Mouse (Mus musculus): ENCODE data around the gene Tiprl.

The Tiprl gene

DNA sequence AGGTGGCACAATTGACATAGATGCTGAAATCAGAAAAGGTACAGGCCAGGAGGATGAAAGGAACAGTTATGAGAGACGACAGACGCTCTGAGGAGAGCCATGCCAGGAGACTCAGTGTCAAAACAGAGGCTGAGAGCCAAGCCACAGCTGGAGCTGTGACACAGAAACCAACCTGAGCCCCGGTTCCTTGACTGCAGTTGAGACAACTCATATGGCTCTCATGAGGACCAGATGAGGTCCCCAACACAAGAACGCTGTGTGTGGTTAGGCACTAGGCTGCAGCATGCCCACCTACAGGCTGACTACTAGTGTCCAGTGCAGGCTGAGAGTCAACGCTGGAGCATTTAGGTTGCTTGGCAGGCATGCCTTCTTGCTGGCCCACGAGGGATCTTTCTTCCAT lies 58.7 kb downstream of the Tiprl start:
- DNase-seq (ENCODE audit: low read depth, low spot score): no peak

DNA sequence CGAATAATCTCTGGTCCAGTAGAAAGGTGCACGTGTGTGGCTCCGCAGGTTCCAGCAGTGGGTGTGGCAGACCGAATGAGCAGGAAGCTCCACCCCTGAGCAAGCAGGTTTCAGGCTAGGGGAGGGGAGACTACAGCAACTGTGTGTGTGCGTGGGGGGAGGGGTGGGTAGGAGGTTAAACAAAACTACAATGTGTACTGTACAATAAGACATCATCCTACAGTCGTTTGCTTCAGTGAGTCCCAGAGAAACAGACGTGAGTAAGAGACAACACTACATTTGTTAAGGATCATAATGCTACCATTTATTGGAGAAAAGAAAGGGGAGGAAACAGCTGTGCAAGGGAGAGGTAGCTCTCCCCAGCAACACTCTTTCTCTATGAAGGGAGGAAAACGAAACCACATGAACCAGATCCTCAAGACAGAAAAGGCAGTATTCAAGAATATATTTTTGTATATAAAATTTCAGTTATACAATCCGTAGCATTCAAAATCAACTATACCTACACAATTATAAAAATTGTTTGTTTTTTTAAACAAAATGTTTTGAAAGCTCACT lies 62.7 kb downstream of the Tiprl start:
- no peak for DNase-seq (ENCODE audit: low read depth, low spot score)

DNA sequence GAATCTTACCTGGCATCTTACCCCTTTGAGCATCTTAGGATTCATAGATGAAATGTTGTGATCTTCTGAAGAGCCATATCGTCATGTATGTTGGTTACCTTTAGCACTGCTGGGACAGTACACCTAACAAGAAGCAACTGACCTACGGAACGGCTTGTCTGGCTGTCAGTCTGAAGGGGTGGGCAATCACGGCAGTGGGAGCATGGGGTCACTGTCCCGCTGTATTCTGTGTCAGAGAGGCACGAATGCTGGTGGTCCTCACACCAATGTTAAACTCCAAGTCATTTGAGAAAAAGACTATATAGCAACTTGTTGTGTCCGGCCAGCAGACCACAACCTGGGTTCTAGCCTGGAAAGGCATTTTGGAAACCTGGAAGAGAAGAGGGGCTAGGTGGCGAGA lies 65.5 kb downstream of the Tiprl start:
- no peak for DNase-seq (ENCODE audit: low read depth, low spot score)

DNA sequence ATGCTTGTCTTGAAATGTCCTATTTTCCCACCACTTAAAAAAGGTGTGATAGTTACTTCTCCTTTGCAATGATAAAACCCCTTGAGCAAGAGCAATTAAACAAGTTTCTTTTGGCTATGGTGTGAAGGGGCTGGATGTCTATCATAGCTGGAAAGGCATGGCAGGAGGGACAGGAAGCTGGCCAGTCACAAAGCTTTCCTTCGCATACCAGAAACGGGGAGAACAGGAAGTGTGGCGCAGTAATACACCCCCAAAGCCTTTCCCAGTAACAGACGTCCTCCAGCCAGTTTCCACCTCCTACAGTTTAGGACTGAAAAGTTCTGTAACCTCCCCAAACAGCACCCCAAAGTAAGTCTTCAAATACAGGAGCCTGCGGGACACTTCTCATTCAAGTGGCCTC lies 66.6 kb downstream of the Tiprl start:
- no peak for DNase-seq (ENCODE audit: low read depth, low spot score)

DNA sequence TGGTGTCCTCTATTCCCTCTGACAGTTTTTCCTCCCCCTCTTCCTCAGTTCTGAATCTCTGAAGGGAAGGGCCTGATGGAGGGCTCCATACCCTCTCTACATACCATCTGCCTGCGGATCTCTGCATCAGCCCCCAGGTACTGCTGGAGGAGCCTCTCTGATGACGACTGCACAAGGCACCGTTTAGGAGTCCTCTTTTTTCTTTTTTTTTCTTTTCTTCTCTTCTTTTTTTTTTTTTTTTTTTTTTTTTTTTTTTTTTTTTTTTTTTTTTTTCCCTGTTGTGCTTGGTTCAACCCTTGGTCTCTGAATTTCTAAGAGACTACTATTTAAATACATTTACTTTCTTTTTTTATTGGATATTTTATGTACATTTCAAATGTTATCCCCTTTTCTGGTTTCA lies 67.3 kb downstream of the Tiprl start:
- DNase-seq (ENCODE audit: low read depth, low spot score): no peak

DNA sequence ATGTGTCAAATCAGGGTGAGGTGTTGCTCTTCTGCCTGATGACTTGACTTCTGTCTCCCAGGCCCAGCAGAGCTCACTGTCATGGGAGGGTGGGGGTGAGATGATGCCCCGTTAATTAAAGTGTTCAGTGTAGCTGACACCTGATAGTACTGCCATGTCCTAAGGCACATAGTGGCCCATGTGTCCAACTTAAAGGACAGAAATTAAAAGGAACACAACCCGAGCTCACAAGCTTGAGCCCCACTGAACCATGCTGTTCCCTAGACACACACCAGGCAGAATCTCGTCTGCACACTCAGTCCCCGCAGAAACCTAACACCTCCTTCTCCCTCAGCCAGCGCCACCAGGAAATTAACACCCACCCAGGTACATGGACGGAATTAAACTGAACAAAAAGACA lies 71.9 kb downstream of the Tiprl start:
- DNase-seq (ENCODE audit: low read depth, low spot score): no peak

Data from telencephalon, adult 2 months (tissue).